ENCODE assay signal across 8 mouse cellular contexts in the genomic region with DNA sequence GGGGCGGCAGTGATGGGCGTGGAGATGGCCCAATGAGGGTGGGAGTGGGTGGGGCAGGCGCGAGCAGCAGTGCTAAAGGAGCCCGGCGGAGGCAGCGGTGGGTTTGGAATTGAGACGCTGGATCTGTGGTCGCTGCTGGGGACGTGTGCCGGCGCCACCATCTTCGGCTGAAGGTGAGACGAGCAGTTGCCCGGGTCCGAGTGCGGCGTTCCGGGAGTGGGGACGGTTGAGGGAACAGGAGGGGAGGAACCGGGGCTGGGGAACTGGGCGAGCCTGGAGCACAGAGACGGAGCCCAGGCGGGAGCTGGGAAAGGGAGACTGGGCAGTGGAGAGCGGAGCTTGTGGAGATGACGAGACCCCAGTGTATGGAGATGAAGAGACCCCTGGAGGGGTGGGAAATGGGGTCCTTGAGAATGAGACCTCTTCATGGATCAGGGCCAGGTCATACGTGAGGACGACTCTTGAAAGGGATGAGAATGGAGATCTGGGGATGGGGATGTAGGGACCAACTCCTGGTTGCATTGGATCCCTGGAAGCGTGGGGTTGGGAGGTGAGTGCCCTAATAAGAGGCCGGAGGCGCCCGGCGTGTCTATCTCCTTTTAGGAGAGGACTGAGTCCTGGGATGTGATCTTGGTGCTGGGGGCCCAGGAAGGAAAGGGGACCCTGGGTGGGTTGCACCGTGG. TPM values are rescaled to one million over a fixed set of nuclear protein-coding genes. Genes with fewer than 3 reads are reported as not detected.
DNase-seq lines count a peak whose midpoint lies in the region; ATAC-seq and TF ChIP-seq lines count a peak whose summit lies in the region.

No protein-coding gene starts in this region.

- peaks cover 17% of the 10 kb centered on the region for H3K4me1 ChIP-seq in embryonic facial prominence, embryonic 13.5 days
- peaks cover 6% of the 10 kb centered on the region for H3K4me1 ChIP-seq in intestine, embryonic 16.5 days (ENCODE audit: control insufficient read depth, insufficient read depth, low read length)
- peaks cover 14% of the 10 kb centered on the region for H3K4me1 ChIP-seq in midbrain, embryonic 15.5 days

- H3K9me3 ChIP-seq in embryonic facial prominence, embryonic 13.5 days = no peaks in the 10 kb centered on the region
- no peaks in the 10 kb centered on the region for H3K9me3 ChIP-seq in intestine, embryonic 16.5 days (ENCODE audit: control insufficient read depth, low read length)
- H3K9me3 ChIP-seq in midbrain, embryonic 15.5 days = no peaks in the 10 kb centered on the region

- TF ChIP-seq CTCF in layer of hippocampus, adult 2 months (conservative IDR thresholded peaks at IDR 0.05) = peak; percentile 59

- peak overlapping the region; percentile 98 for H3K9ac ChIP-seq in embryonic facial prominence, embryonic 13.5 days
- peak overlapping the region; percentile 90 for H3K9ac ChIP-seq in intestine, embryonic 16.5 days (ENCODE audit: low read depth, low read length)
- H3K9ac ChIP-seq in midbrain, embryonic 15.5 days = peak overlapping the region; percentile 98

- peak overlapping the region; percentile 84 for H3K4me2 ChIP-seq in embryonic facial prominence, embryonic 13.5 days
- peak overlapping the region; percentile 88 for H3K4me2 ChIP-seq in intestine, embryonic 16.5 days (ENCODE audit: low read depth, low read length)
- H3K4me2 ChIP-seq in midbrain, embryonic 15.5 days = peak overlapping the region; percentile 60

- H3K36me3 ChIP-seq in embryonic facial prominence, embryonic 13.5 days = no peaks in the 10 kb centered on the region
- H3K36me3 ChIP-seq in intestine, embryonic 16.5 days (ENCODE audit: control insufficient read depth, insufficient read depth, low read length) = no peaks in the 10 kb centered on the region
- no peaks in the 10 kb centered on the region for H3K36me3 ChIP-seq in midbrain, embryonic 15.5 days (replicated peaks)

- under 1% methylated on average over 34 of the region's 34 CpGs for WGBS in embryonic facial prominence, embryonic 13.5 days
- WGBS in intestine, embryonic 16.5 days = under 1% methylated on average over 34 of the region's 34 CpGs
- under 1% methylated on average over 34 of the region's 34 CpGs for WGBS in midbrain, embryonic 15.5 days

- ATAC-seq in embryonic facial prominence, embryonic 13.5 days (ENCODE audit: insufficient number of reproducible peaks, insufficient read depth, low FRiP score, low TSS enrichment, low read depth) = no peak; the same call in 1 of the 2 replicates
- ATAC-seq in intestine, embryonic 16.5 days = no peak; the same call in 1 of the 2 replicates
- ATAC-seq in midbrain, embryonic 15.5 days (replicated peaks) = peak; percentile 44
- ATAC-seq in frontal cortex, adult (ENCODE audit: low TSS enrichment) = no peak

- no peaks in the 10 kb centered on the region for H3K27me3 ChIP-seq in embryonic facial prominence, embryonic 13.5 days
- no peaks in the 10 kb centered on the region for H3K27me3 ChIP-seq in intestine, embryonic 16.5 days (replicated peaks; ENCODE audit: control insufficient read depth, insufficient read depth, low read length)
- H3K27me3 ChIP-seq in midbrain, embryonic 15.5 days (replicated peaks) = no peaks in the 10 kb centered on the region

- peak overlapping the region; percentile 95 for H3K27ac ChIP-seq in layer of hippocampus, adult 2 months
- H3K27ac ChIP-seq in embryonic facial prominence, embryonic 13.5 days = peak overlapping the region; percentile 97
- peak overlapping the region; percentile 89 for H3K27ac ChIP-seq in intestine, embryonic 16.5 days (ENCODE audit: low read length)
- peak overlapping the region; percentile 99 for H3K27ac ChIP-seq in midbrain, embryonic 15.5 days

- DNase-seq in layer of hippocampus, adult 2 months (ENCODE audit: low spot score in 2 of 2) = peak in 1 of 2 experiments; percentile 8
- no peak for DNase-seq in layer of hippocampus, adult 11-12 months (ENCODE audit: low spot score)
- peak; percentile 51 for DNase-seq in adrenal gland, adult 2 months
- no peak for DNase-seq in urinary bladder, postnatal 36 days (ENCODE audit: low spot score in 2 of 2)

- peak overlapping the region; percentile 96 for H3K4me3 ChIP-seq in layer of hippocampus, adult 2 months
- H3K4me3 ChIP-seq in embryonic facial prominence, embryonic 13.5 days = peak overlapping the region; percentile 89
- H3K4me3 ChIP-seq in intestine, embryonic 16.5 days (ENCODE audit: low read length) = peak overlapping the region; percentile 81
- H3K4me3 ChIP-seq in midbrain, embryonic 15.5 days = peak overlapping the region; percentile 92

RNA-seq across cellular contexts. Expression of a gene that starts 0.8 kb away (rescaled TPM):
- total RNA-seq in layer of hippocampus, adult 2 months (2021) = 100 to 1,000 TPM; 139 to 147 TPM
- 10 to 100 TPM; 31.8 to 43.8 TPM for total RNA-seq in adrenal gland, adult 2 months (2021)
- polyA plus RNA-seq in adrenal gland, adult 2 months (2012; rRNA removed) = 9.4 and 10.1 TPM in 2 replicates
- 126 and 140 TPM in 2 replicates for polyA plus RNA-seq in embryonic facial prominence, embryonic 13.5 days (2015; fragmentation: Nextera tagmentation; extraction: Ambion mirVana)
- polyA plus RNA-seq in intestine, embryonic 16.5 days (2015; fragmentation: Nextera tagmentation; extraction: Ambion mirVana) = 49.5 and 50.1 TPM in 2 replicates
- polyA plus RNA-seq in midbrain, embryonic 15.5 days (2015; fragmentation: Nextera tagmentation; extraction: Ambion mirVana) = 104 and 109 TPM in 2 replicates
